Mouse (Mus musculus) cortical plate, adult 2 months (tissue): ENCODE results near the gene Rnf130.

Source experiments
- CTCF ChIP-seq: fragments of 200-500 bp; IDR thresholded peaks from 2 replicates; pipeline ENCODE4 v1.5.1; 2011; ENCODE audit warnings: mild to moderate bottlenecking, control low read depth, low read length; ENCODE audit not compliant: insufficient read depth; ENCODE audit errors: extremely low read depth
- POLR2A ChIP-seq: fragments of 200-500 bp; IDR thresholded peaks from 2 replicates; pipeline ENCODE4 v1.6.1; 2011; ENCODE audit warnings: mild to moderate bottlenecking, low read length, control low read depth; ENCODE audit not compliant: insufficient read depth; ENCODE audit errors: extremely low read depth

GRCm38 (mm10) chr11:50145529-50145928, 120.4 kb downstream of the Rnf130 start:
- TF ChIP-seq POLR2A (no peak), CTCF (no peak)
